Mouse (Mus musculus) ES-Bruce4 (cell line): ENCODE results near the gene Nol4l. TPM values are rescaled to one million over a fixed set of nuclear protein-coding genes. Genes with fewer than 3 reads are reported as not detected.

Experiments
- H3K27ac ChIP-seq: 2 replicates; pipeline ENCODE4 v1.5.1; 2012; ENCODE audit warnings: low read length, inconsistent platforms; ENCODE audit not compliant: insufficient read depth
- H3K27me3 ChIP-seq: 2 replicates; pipeline ENCODE4 v1.6.1; 2012; ENCODE audit warnings: mild to moderate bottlenecking, low read length, inconsistent platforms; ENCODE audit not compliant: control insufficient read depth, poor library complexity, insufficient read depth, severe bottlenecking
- H3K36me3 ChIP-seq: 2 replicates; pipeline ENCODE4 v1.6.1; 2012; ENCODE audit warnings: inconsistent platforms, mild to moderate bottlenecking, low read length, moderate library complexity; ENCODE audit not compliant: control insufficient read depth, poor library complexity, insufficient read depth, severe bottlenecking
- H3K4me1 ChIP-seq: one replicate; pipeline ENCODE4 v1.8.1; 2011; ENCODE audit warnings: low read length; ENCODE audit not compliant: control insufficient read depth, insufficient read depth
- H3K4me3 ChIP-seq: 2 replicates; pipeline ENCODE4 v1.5.1; 2011; ENCODE audit warnings: low read depth, mild to moderate bottlenecking, low read length
- H3K9ac ChIP-seq: 2 replicates; pipeline ENCODE4 v1.6.1; 2012; ENCODE audit warnings: low read depth, mild to moderate bottlenecking, inconsistent platforms; ENCODE audit not compliant: poor library complexity, severe bottlenecking
- H3K9me3 ChIP-seq: replicated peaks from 2 replicates; pipeline ENCODE4 v1.6.1; 2012; ENCODE audit warnings: mild to moderate bottlenecking, low read length, inconsistent platforms; ENCODE audit not compliant: control insufficient read depth, poor library complexity, insufficient read depth, severe bottlenecking
- CTCF ChIP-seq: IDR thresholded peaks from one replicate; pipeline ENCODE4 v1.8.1; 2011; ENCODE audit warnings: low read depth, low read length
- EP300 ChIP-seq: IDR thresholded peaks from 2 replicates; pipeline ENCODE4 v1.6.1; 2011; ENCODE audit warnings: low read depth, low read length; ENCODE audit not compliant: insufficient read depth
- POLR2A ChIP-seq: IDR thresholded peaks from one replicate; pipeline ENCODE4 v1.8.1; 2011; ENCODE audit warnings: low read length; ENCODE audit not compliant: insufficient read depth
- polyA plus RNA-seq: library from polyadenylated mRNA; stranded (reverse); fragments of >200 nt; gene quantifications from 2 replicates; pipeline ENCODE4 v1.2.4, GENCODE M21; 2011; ENCODE audit warnings: low read depth; ENCODE audit not compliant: missing spikeins, insufficient read depth, insufficient read length

The Nol4l gene
- polyA plus RNA-seq, 1 experiment = 11.5 TPM

DNA sequence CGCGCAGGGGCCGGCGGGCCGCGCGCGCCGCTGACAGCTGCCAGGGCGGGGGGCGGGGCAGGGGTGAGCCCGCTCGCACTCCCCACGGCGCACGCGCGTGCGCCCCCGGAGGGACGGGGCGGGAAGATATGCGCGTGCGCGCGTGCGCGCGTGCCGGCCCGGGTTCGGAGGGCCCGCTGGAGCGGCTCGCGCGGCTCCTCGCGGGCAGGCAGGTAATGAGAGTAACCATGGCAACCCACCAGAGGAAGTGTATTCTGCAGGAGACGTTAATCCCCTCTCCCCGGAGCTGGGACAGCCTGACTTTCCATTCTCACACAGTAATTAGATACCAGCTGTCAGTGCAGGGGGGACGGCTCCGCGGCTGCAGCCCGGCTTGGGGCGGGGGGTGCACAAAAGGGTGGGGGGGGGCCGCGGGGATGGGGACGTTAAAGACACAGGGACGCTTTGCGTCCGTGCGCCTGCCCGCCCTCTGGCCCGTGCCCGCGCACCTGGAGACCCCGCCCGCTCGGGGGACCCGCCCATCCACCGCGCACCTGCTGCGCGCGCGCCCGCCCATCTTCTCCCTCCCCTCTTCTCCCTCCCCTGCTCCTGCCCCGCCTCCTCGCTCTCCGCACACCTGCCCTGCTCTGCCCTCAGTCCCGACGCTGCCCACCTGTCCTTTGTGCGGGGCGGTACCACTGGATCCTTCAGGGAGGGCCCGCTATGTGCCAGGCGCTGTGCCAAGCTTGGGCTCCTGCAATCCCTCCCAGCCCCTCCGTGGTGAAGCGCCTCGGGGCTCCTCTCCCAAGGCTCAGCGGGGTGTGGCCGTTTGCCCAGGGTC is 37.0 kb downstream of the Nol4l start, which contains the start of gene 4930404H24Rik:
Gene 4930404H24Rik (plus strand): TSS at position 218 of the 820 bp plus-strand sequence.
- peak within 1 kb of the TSS; percentile 40 for H3K9ac ChIP-seq
- no peaks in the 10 kb centered on the region for H3K27me3 ChIP-seq
- no peaks in the 10 kb centered on the region for H3K36me3 ChIP-seq
- no peak within 1 kb of the TSS for H3K27ac ChIP-seq
- TF ChIP-seq CTCF = no peak
- TF ChIP-seq EP300 = 0 out of 2 replicates have a peak, but pooled peaks have one; percentile 3
- no peak for TF ChIP-seq POLR2A
- peak within 1 kb of the TSS; percentile 95 for H3K4me3 ChIP-seq
- no peaks in the 10 kb centered on the region for H3K9me3 ChIP-seq
- peaks cover 7% of the 10 kb centered on the region for H3K4me1 ChIP-seq

GRCm38 (mm10) chr2:153492179-153492517 is 37.6 kb downstream of the Nol4l start:
- no peak overlapping the region for H3K27ac ChIP-seq
- no peaks in the 10 kb centered on the region for H3K36me3 ChIP-seq
- no peaks in the 10 kb centered on the region for H3K27me3 ChIP-seq
- TF ChIP-seq EP300 (no peak), CTCF (no peak), POLR2A (no peak)
- peaks cover 3% of the 10 kb centered on the region for H3K4me1 ChIP-seq
- no peaks in the 10 kb centered on the region for H3K9me3 ChIP-seq
- H3K4me3 ChIP-seq = peak overlapping the region; percentile 42
- peak overlapping the region; percentile 40 for H3K9ac ChIP-seq

- TF ChIP-seq CTCF = no peak
- TF ChIP-seq POLR2A = no peak
- no peak for TF ChIP-seq EP300
- peaks cover 3% of the 10 kb centered on the region for H3K4me1 ChIP-seq
- H3K36me3 ChIP-seq = no peaks in the 10 kb centered on the region
- no peak overlapping the region; the same call in 1 of the 2 replicates for H3K9ac ChIP-seq
- H3K27me3 ChIP-seq = no peaks in the 10 kb centered on the region
- peak overlapping the region; percentile 42 for H3K4me3 ChIP-seq
- no peak overlapping the region for H3K27ac ChIP-seq
- H3K9me3 ChIP-seq = no peaks in the 10 kb centered on the region
Observed at GRCm38 (mm10) chr2:153491512-153492178, 38.1 kb downstream of the Nol4l start.

GRCm38 (mm10) chr2:153490940-153491339 is 38.8 kb downstream of the Nol4l start:
- Histone ChIP-seq H3K27ac (no peak overlapping the region), H3K9ac (no peak overlapping the region), H3K36me3 (no peaks in the 10 kb centered on the region), H3K4me3 (no peak overlapping the region), H3K9me3 (no peaks in the 10 kb centered on the region), H3K4me1 (no peaks in the 10 kb centered on the region), H3K27me3 (no peaks in the 10 kb centered on the region)
- no peak for TF ChIP-seq CTCF
- TF ChIP-seq EP300 = no peak
- no peak for TF ChIP-seq POLR2A

GRCm38 (mm10) chr2:153490116-153490515 is 39.7 kb downstream of the Nol4l start:
- Histone ChIP-seq H3K4me1 (no peaks in the 10 kb centered on the region), H3K9me3 (no peaks in the 10 kb centered on the region), H3K36me3 (no peaks in the 10 kb centered on the region), H3K4me3 (no peak overlapping the region), H3K27ac (no peak overlapping the region), H3K27me3 (no peaks in the 10 kb centered on the region), H3K9ac (no peak overlapping the region)
- TF ChIP-seq CTCF (no peak), POLR2A (no peak), EP300 (no peak)

GRCm38 (mm10) chr2:153484071-153484470 is 45.7 kb downstream of the Nol4l start:
- Histone ChIP-seq H3K4me3 (no peak overlapping the region), H3K27ac (no peak overlapping the region), H3K27me3 (no peaks in the 10 kb centered on the region), H3K36me3 (no peaks in the 10 kb centered on the region), H3K9me3 (no peaks in the 10 kb centered on the region), H3K4me1 (no peaks in the 10 kb centered on the region), H3K9ac (no peak overlapping the region)
- TF ChIP-seq POLR2A (no peak), CTCF (no peak), EP300 (no peak)
